Mouse (Mus musculus): Measurements from ENCODE around the gene Il12rb1. TPM values are rescaled to one million over a fixed set of nuclear protein-coding genes. Genes with fewer than 3 reads are reported as not detected.

Gene Il12rb1
- polyA plus RNA-seq, 2 experiments = 0.13 TPM; not detected in 1

DNA sequence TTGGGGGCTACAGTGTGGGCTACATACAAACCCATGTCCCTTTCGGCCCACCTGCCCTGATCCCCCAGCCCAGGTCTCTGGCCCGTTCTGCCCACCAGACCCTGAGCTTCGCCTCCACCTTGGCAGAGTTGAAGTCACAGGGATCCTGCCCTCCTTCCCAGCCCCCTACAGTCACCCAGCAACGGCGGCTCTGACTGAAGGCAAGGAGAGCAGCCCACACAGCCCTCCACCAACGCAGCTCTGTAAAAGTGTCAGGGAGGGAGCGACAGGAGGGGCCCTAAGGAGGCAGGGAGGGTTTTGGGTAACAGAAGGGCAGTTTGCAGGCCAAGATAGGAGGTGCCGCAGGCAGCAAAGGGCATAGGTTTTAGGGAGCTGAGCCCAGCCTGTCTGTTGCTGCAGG, 17.4 kb upstream of the Il12rb1 start:
- Histone ChIP-seq H3K4me1 (ENCODE audit: control insufficient read depth, insufficient read depth, low read length) (peaks cover 23% of the 10 kb centered on the region), H3K9me3 (ENCODE audit: control insufficient read depth, low read length) (no peaks in the 10 kb centered on the region), H3K4me3 (replicated peaks; ENCODE audit: low read length) (peak overlapping the region; percentile 74; the same call in 1 of the 2 replicates), H3K36me3 (ENCODE audit: control insufficient read depth, insufficient read depth, low read length) (peaks cover 36% of the 10 kb centered on the region), H3K27ac (replicated peaks; ENCODE audit: low read depth, low read length) (no peak overlapping the region), H3K4me2 (replicated peaks; ENCODE audit: low read depth, low read length, severe bottlenecking) (peak overlapping the region; percentile 85), H3K9ac (ENCODE audit: low read depth, low read length, severe bottlenecking) (peak overlapping the region; percentile 82), H3K27me3 (ENCODE audit: control insufficient read depth, insufficient read depth, low read length) (no peaks in the 10 kb centered on the region)
- ATAC-seq (ENCODE audit: low FRiP score, low read depth) (no peak), DNase-seq (ENCODE audit: low spot score) (no peak)
- TF ChIP-seq POLR2A (IDR thresholded peaks at IDR 0.05; ENCODE audit: borderline replicate concordance, extremely low read depth, insufficient read depth, insufficient read length) = no peak
- 58% methylated on average over 8 of the region's 8 CpGs for WGBS

DNA sequence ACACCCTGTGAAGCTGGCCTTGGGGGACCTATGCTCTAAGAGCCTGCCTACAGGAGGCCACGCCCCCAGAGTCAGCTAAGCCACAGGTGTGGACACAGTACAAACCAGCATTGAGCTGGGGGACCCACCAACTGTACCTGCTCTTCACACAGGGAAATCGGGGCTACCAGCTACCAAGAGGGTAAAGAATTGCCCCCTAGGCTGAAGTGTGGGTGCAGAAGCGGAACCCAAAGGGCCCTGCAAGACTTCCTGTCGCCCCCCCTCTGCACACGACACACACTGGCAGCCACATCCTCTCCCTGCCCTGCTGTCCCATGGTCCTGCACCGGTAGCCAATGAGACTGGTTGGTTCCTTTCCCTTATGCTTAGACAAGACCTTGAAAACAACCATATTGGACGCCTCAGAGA, 17.0 kb upstream of the Il12rb1 start:
- peak overlapping the region; percentile 85 for H3K4me2 ChIP-seq (replicated peaks; ENCODE audit: low read depth, low read length, severe bottlenecking)
- no peak overlapping the region for H3K27ac ChIP-seq (replicated peaks; ENCODE audit: low read depth, low read length)
- 77% methylated on average over 7 of the region's 7 CpGs for WGBS
- peaks cover 23% of the 10 kb centered on the region for H3K4me1 ChIP-seq (ENCODE audit: control insufficient read depth, insufficient read depth, low read length)
- H3K9me3 ChIP-seq (ENCODE audit: control insufficient read depth, low read length) = no peaks in the 10 kb centered on the region
- no peak for ATAC-seq (ENCODE audit: low FRiP score, low read depth)
- peak overlapping the region; percentile 74 for H3K4me3 ChIP-seq (replicated peaks; ENCODE audit: low read length)
- no peak for TF ChIP-seq POLR2A (IDR thresholded peaks at IDR 0.05; ENCODE audit: borderline replicate concordance, extremely low read depth, insufficient read depth, insufficient read length)
- no peak for DNase-seq (ENCODE audit: low spot score)
- peak overlapping the region; percentile 82 for H3K9ac ChIP-seq (ENCODE audit: low read depth, low read length, severe bottlenecking)
- H3K36me3 ChIP-seq (ENCODE audit: control insufficient read depth, insufficient read depth, low read length) = peaks cover 31% of the 10 kb centered on the region
- H3K27me3 ChIP-seq (ENCODE audit: control insufficient read depth, insufficient read depth, low read length) = no peaks in the 10 kb centered on the region

DNA sequence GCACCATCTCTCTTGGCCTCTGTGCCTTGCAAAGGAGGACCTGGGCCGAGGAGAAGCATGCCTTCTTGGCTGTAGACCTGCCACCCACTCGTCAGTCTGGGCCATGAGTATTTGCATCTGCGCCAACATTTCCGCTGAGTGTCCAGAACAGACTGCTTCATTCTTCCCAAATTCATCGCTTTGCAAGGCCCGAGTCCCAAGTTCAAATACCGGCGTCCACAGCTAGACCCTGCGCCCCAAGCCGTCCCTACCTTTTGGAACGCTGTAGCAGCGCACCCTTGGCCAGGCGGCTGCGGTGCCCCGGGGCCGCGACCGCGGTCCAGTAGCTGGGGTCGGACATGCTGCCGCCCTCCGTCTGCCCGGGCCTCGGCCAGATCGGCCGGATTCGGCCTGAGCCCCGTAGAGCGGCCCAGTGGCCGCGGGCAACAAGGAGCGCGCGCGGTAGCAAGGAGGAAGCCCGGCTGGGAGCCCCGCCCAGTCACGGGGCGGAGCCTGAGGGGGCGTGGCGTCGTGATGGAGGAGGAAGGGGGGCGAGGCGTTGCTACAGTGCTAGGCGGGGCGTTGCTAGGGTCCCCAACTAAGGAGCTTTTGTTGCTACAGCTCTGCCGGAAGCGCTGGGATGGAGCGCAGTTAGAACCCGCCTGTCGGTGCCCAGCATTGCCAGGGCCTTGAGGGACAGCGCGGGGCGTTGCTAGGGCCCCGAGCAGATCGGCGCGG, 16.1 kb upstream of the Il12rb1 start:
- H3K27me3 ChIP-seq (ENCODE audit: control insufficient read depth, insufficient read depth, low read length) = no peaks in the 10 kb centered on the region

DNA sequence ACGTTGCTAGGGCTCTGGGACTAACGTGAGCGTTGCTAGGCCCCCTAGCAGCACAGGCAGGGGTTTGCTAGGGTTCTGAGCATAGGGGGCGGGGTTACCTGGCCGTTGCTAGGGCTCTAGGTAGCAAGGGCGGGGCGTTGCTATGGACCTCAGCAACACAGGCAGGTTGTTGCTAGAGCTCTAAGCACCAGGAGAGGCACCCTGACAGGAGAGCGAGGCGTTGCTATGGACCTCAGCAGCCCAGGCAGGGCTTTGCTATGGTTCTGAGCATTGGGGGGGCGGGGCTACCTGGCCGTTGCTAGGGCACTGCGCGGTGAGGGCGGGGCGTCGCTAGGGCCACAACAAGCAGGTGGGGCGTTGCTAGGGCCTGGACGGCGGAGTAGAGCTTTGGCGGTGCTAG, 15.5 kb upstream of the Il12rb1 start:
- peak overlapping the region; percentile 85 for H3K27ac ChIP-seq (replicated peaks; ENCODE audit: low read depth, low read length)
- no peaks in the 10 kb centered on the region for H3K9me3 ChIP-seq (ENCODE audit: control insufficient read depth, low read length)
- peak overlapping the region; percentile 74 for H3K4me3 ChIP-seq (replicated peaks; ENCODE audit: low read length)
- DNase-seq (ENCODE audit: low spot score) = no peak
- no peaks in the 10 kb centered on the region; the same call in 1 of the 2 replicates for H3K27me3 ChIP-seq (ENCODE audit: control insufficient read depth, insufficient read depth, low read length)
- H3K9ac ChIP-seq (ENCODE audit: low read depth, low read length, severe bottlenecking) = peak overlapping the region; percentile 82
- no peak for TF ChIP-seq POLR2A (IDR thresholded peaks at IDR 0.05; ENCODE audit: borderline replicate concordance, extremely low read depth, insufficient read depth, insufficient read length)
- peak; percentile 9 for ATAC-seq (ENCODE audit: low FRiP score, low read depth)
- peaks cover 18% of the 10 kb centered on the region for H3K36me3 ChIP-seq (ENCODE audit: control insufficient read depth, insufficient read depth, low read length)
- peak overlapping the region; percentile 85 for H3K4me2 ChIP-seq (replicated peaks; ENCODE audit: low read depth, low read length, severe bottlenecking)
- H3K4me1 ChIP-seq (ENCODE audit: control insufficient read depth, insufficient read depth, low read length) = peaks cover 23% of the 10 kb centered on the region
- 0% methylated on average over 18 of the region's 20 CpGs for WGBS

More for the DNA sequence above, 16.1 kb upstream of the Il12rb1 start:
- Histone ChIP-seq H3K4me2 (replicated peaks; ENCODE audit: low read depth, low read length, severe bottlenecking) (peak overlapping the region; percentile 85), H3K4me1 (ENCODE audit: control insufficient read depth, insufficient read depth, low read length) (peaks cover 23% of the 10 kb centered on the region), H3K9me3 (ENCODE audit: control insufficient read depth, low read length) (no peaks in the 10 kb centered on the region), H3K9ac (ENCODE audit: low read depth, low read length, severe bottlenecking) (peak overlapping the region; percentile 82), H3K36me3 (ENCODE audit: control insufficient read depth, insufficient read depth, low read length) (peaks cover 23% of the 10 kb centered on the region), H3K27ac (replicated peaks; ENCODE audit: low read depth, low read length) (peak overlapping the region; percentile 85), H3K4me3 (replicated peaks; ENCODE audit: low read length) (peak overlapping the region; percentile 74)
- DNase-seq (ENCODE audit: low spot score) (peak; percentile 96), ATAC-seq (ENCODE audit: low FRiP score, low read depth) (peak; percentile 85)
- 5% methylated on average over 57 of the region's 58 CpGs for WGBS
- TF ChIP-seq POLR2A (IDR thresholded peaks at IDR 0.05; ENCODE audit: borderline replicate concordance, extremely low read depth, insufficient read depth, insufficient read length) = peak; percentile 81; the same call in 1 of the 2 replicates

DNA sequence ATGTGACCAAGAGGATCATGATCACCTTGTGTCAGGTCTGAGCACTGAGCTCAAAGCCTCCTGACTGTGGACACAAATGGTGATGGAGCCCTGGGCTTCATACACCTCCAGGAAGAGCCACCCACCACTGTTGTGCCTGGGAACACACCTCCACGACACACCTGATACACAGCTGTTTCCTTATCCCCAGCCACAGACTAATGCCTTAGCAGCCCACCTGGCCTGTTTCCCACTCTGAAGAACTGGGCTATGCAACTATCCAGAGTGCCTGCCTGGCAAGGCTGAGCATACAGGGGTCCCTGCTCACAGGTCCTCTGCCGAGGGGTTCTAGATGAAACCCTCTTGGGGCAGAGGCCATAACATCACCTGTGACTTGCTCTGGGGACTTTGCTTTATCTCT, 14.0 kb upstream of the Il12rb1 start:
- 87% methylated on average over 2 of the region's 2 CpGs for WGBS
- DNase-seq (ENCODE audit: low spot score) = no peak
- H3K27ac ChIP-seq (replicated peaks; ENCODE audit: low read depth, low read length) = no peak overlapping the region
- no peak overlapping the region for H3K9ac ChIP-seq (ENCODE audit: low read depth, low read length, severe bottlenecking)
- H3K9me3 ChIP-seq (ENCODE audit: control insufficient read depth, low read length) = no peaks in the 10 kb centered on the region
- H3K27me3 ChIP-seq (ENCODE audit: control insufficient read depth, insufficient read depth, low read length) = peaks cover 14% of the 10 kb centered on the region
- ATAC-seq (ENCODE audit: low FRiP score, low read depth) = no peak
- peaks cover 26% of the 10 kb centered on the region for H3K4me1 ChIP-seq (ENCODE audit: control insufficient read depth, insufficient read depth, low read length)
- TF ChIP-seq POLR2A (IDR thresholded peaks at IDR 0.05; ENCODE audit: borderline replicate concordance, extremely low read depth, insufficient read depth, insufficient read length) = no peak
- H3K36me3 ChIP-seq (ENCODE audit: control insufficient read depth, insufficient read depth, low read length) = peaks cover 5% of the 10 kb centered on the region; the same call in 1 of the 2 replicates
- H3K4me2 ChIP-seq (replicated peaks; ENCODE audit: low read depth, low read length, severe bottlenecking) = no peak overlapping the region
- H3K4me3 ChIP-seq (replicated peaks; ENCODE audit: low read length) = no peak overlapping the region

Measured in limb, embryonic 14.5 days (tissue).